Mouse (Mus musculus): ENCODE measurements around the gene Gimap7. TPM values are rescaled to one million over a fixed set of nuclear protein-coding genes. Genes with fewer than 3 reads are reported as not detected.

Gimap7 gene
- total and polyA plus RNA-seq, 2 experiments, result 0.35 to 0.37 TPM

DNA sequence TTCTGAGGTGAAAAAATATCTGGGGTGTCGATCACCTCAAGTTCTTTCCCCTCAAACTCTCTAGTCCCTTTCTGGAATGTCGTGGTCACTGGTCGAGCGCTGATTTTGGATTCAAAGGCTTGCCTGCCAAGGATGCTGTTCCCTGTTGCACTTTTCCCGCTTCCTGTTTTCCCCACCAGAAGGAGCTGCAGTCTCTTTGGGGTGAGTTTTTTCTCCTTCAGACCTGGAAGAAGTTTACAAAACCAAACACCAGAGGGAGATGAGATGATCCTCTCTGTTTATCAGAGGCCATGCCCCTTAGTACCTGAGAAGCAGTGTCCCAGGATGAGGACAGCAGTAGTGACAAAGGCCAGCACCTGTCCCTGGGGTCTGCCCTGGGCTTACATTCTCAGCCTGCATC is 15.8 kb upstream of the Gimap7 start:
- H3K9ac ChIP-seq (ENCODE audit: low read depth, low read length), result no peak overlapping the region
- H3K4me3 ChIP-seq (ENCODE audit: insufficient read depth, low read depth, low read length), result no peak overlapping the region
- TF ChIP-seq CTCF (IDR thresholded peaks at IDR 0.05; ENCODE audit: low read depth, low read length) (0 out of 2 replicates have a peak, but pooled peaks have one; percentile 2), POLR2A (IDR thresholded peaks at IDR 0.05; ENCODE audit: extremely low read depth, insufficient read depth, low read length) (no peak)
- H3K79me2 ChIP-seq (ENCODE audit: control insufficient read depth, insufficient read depth, low read length), result no peaks in the 10 kb centered on the region
- WGBS, result 82% methylated on average over 5 of the region's 5 CpGs
- H3K36me3 ChIP-seq (ENCODE audit: control insufficient read depth, insufficient read depth, low read length), result peaks cover 4% of the 10 kb centered on the region; the same call in 1 of the 2 replicates
- DNase-seq (ENCODE audit: extremely low read depth, low read depth, low spot score), result no peak
- no peaks in the 10 kb centered on the region for H3K27me3 ChIP-seq (ENCODE audit: control insufficient read depth, insufficient read depth, low read length)
- H3K4me1 ChIP-seq (ENCODE audit: control insufficient read depth, insufficient read depth, low read length), result peaks cover 4% of the 10 kb centered on the region; the same call in 1 of the 2 replicates
- peak overlapping the region; percentile 59 for H3K27ac ChIP-seq (replicated peaks; ENCODE audit: insufficient read depth, low read depth, low read length)

DNA sequence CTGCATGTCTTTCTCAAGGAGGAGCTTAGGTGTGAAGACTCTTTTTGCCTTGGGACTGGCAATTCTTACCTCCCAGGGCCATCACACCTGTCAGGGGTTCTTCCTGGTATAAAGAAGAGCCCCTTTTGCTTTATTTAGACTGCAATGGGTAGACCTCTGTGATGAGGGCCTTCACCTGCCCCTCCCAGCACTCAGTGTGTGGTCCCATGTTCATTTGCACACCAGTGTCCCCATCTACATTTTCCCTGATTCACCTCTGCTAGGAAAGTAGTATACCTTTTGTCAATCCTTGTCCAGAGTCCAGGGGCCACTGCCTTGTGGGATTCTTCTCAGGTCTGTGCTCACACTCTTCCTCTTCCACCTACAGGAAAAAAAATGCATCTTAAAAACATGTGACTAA is 14.3 kb upstream of the Gimap7 start:
- Histone ChIP-seq H3K4me1 (ENCODE audit: control insufficient read depth, insufficient read depth, low read length) (peaks cover 4% of the 10 kb centered on the region; the same call in 1 of the 2 replicates), H3K79me2 (ENCODE audit: control insufficient read depth, insufficient read depth, low read length) (no peaks in the 10 kb centered on the region), H3K4me3 (ENCODE audit: insufficient read depth, low read depth, low read length) (no peak overlapping the region), H3K36me3 (ENCODE audit: control insufficient read depth, insufficient read depth, low read length) (peaks cover 4% of the 10 kb centered on the region; the same call in 1 of the 2 replicates), H3K9ac (ENCODE audit: low read depth, low read length) (no peak overlapping the region), H3K27ac (replicated peaks; ENCODE audit: insufficient read depth, low read depth, low read length) (peak overlapping the region; percentile 40; the same call in 1 of the 2 replicates), H3K27me3 (ENCODE audit: control insufficient read depth, insufficient read depth, low read length) (no peaks in the 10 kb centered on the region)
- TF ChIP-seq CTCF (IDR thresholded peaks at IDR 0.05; ENCODE audit: low read depth, low read length), result no peak
- TF ChIP-seq POLR2A (IDR thresholded peaks at IDR 0.05; ENCODE audit: extremely low read depth, insufficient read depth, low read length), result no peak
- no peak for DNase-seq (ENCODE audit: extremely low read depth, low read depth, low spot score)

DNA sequence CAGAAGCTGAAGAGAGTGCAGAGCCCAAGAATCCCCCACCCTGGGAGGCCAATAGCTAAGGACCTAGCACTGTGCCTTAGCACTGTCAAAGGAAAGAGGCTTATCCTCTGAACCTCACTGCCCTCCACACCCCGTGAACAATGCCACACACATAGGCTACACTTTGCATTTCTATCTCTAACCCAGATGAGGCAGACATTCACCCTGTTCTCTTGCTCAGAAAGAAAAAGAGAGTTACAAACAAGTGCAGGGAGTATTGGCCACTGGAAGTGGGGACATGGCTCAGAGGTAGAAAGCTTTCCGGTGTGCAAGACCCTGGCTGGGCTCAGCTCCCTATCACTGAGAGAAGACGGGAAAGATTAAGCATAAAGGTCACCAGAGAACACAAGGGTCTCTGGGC is 12.3 kb upstream of the Gimap7 start:
- no peaks in the 10 kb centered on the region for H3K79me2 ChIP-seq (ENCODE audit: control insufficient read depth, insufficient read depth, low read length)
- H3K27me3 ChIP-seq (ENCODE audit: control insufficient read depth, insufficient read depth, low read length), result no peaks in the 10 kb centered on the region
- 80% methylated on average over 3 of the region's 3 CpGs for WGBS
- peaks cover 4% of the 10 kb centered on the region; the same call in 1 of the 2 replicates for H3K36me3 ChIP-seq (ENCODE audit: control insufficient read depth, insufficient read depth, low read length)
- H3K9ac ChIP-seq (ENCODE audit: low read depth, low read length), result peak overlapping the region; percentile 14
- peaks cover 4% of the 10 kb centered on the region; the same call in 1 of the 2 replicates for H3K4me1 ChIP-seq (ENCODE audit: control insufficient read depth, insufficient read depth, low read length)
- H3K4me3 ChIP-seq (ENCODE audit: insufficient read depth, low read depth, low read length), result peak overlapping the region; percentile 42
- no peak for DNase-seq (ENCODE audit: extremely low read depth, low read depth, low spot score)
- TF ChIP-seq POLR2A (IDR thresholded peaks at IDR 0.05; ENCODE audit: extremely low read depth, insufficient read depth, low read length), result no peak
- no peak for TF ChIP-seq CTCF (IDR thresholded peaks at IDR 0.05; ENCODE audit: low read depth, low read length)
- peak overlapping the region; percentile 75 for H3K27ac ChIP-seq (replicated peaks; ENCODE audit: insufficient read depth, low read depth, low read length)

DNA sequence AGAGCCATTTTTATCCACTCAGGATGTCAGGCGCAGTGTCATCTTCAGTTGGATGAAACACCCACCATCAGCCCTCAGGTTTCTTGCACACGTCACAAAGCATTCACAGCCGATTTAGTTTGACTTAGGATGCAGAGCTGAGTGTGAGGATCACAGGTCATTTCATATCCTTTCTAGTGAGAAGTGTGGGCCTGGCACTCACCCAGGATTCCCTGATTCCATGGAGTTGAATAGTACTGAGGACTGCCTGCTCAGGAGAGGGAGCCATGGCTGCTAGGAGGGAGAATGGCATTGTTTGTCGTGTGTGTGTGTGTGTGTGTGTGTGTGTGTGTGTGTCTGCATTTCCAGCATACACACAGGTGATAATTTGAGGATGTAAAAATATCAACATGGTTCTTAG is 1.9 kb downstream of the Gimap7 start:
- H3K36me3 ChIP-seq (ENCODE audit: control insufficient read depth, insufficient read depth, low read length), result no peaks in the 10 kb centered on the region
- H3K4me3 ChIP-seq (ENCODE audit: insufficient read depth, low read depth, low read length), result no peak overlapping the region
- no peak for DNase-seq (ENCODE audit: extremely low read depth, low read depth, low spot score)
- H3K9ac ChIP-seq (ENCODE audit: low read depth, low read length), result no peak overlapping the region
- no peak for TF ChIP-seq POLR2A (IDR thresholded peaks at IDR 0.05; ENCODE audit: extremely low read depth, insufficient read depth, low read length)
- TF ChIP-seq CTCF (IDR thresholded peaks at IDR 0.05; ENCODE audit: low read depth, low read length), result no peak
- WGBS, result 78% methylated on average over 4 of the region's 4 CpGs
- no peaks in the 10 kb centered on the region for H3K4me1 ChIP-seq (ENCODE audit: control insufficient read depth, insufficient read depth, low read length)
- H3K27me3 ChIP-seq (ENCODE audit: control insufficient read depth, insufficient read depth, low read length), result no peaks in the 10 kb centered on the region
- no peaks in the 10 kb centered on the region for H3K79me2 ChIP-seq (ENCODE audit: control insufficient read depth, insufficient read depth, low read length)
- no peak overlapping the region for H3K27ac ChIP-seq (replicated peaks; ENCODE audit: insufficient read depth, low read depth, low read length)

DNA sequence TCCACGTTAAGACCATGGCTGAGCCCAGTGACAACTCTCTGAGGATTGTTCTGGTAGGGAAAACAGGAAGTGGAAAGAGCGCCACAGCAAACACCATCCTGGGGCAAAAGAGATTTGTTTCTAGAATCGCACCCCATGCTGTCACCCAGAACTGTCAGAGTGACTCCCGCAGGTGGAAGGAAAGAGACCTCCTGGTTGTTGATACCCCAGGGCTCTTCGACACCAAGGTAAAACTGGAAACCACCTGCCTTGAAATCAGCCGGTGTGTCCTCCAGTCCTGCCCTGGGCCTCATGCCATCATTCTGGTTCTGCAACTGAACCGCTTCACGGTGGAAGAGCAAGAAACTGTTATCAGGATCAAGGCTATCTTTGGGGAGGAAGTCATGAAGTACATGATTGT is 5.0 kb downstream of the Gimap7 start:
- H3K27me3 ChIP-seq (ENCODE audit: control insufficient read depth, insufficient read depth, low read length), result no peaks in the 10 kb centered on the region

DNA sequence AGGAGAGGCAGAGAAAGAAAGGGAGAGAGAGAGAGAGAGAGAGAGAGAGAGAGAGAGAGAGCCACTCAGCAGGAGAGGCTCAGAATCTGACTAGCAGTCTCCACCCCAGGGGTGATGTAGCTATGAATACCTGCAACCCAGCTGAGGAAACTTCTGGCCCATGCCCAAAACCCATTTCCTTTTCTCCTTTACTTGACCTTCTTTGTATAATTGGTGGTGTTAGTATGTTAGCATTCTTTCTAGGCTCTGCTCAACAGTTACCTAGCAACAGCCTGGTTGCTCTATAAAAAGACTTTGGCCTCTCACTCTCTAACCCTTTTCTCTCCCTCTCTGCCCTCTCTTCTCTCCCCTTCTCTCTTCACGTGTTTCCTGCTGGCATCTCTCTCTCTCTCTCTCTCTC is 7.1 kb downstream of the Gimap7 start:
- H3K27me3 ChIP-seq (ENCODE audit: control insufficient read depth, insufficient read depth, low read length), result no peaks in the 10 kb centered on the region
- H3K36me3 ChIP-seq (ENCODE audit: control insufficient read depth, insufficient read depth, low read length), result no peaks in the 10 kb centered on the region
- H3K27ac ChIP-seq (replicated peaks; ENCODE audit: insufficient read depth, low read depth, low read length), result no peak overlapping the region
- H3K4me3 ChIP-seq (ENCODE audit: insufficient read depth, low read depth, low read length), result no peak overlapping the region
- WGBS, result 11% methylated on average over 1 of the region's 1 CpGs
- no peak overlapping the region for H3K9ac ChIP-seq (ENCODE audit: low read depth, low read length)
- TF ChIP-seq POLR2A (IDR thresholded peaks at IDR 0.05; ENCODE audit: extremely low read depth, insufficient read depth, low read length) (no peak), CTCF (IDR thresholded peaks at IDR 0.05; ENCODE audit: low read depth, low read length) (no peak)
- no peak for DNase-seq (ENCODE audit: extremely low read depth, low read depth, low spot score)
- H3K4me1 ChIP-seq (ENCODE audit: control insufficient read depth, insufficient read depth, low read length), result no peaks in the 10 kb centered on the region
- H3K79me2 ChIP-seq (ENCODE audit: control insufficient read depth, insufficient read depth, low read length), result no peaks in the 10 kb centered on the region

More for the DNA sequence above, 5.0 kb downstream of the Gimap7 start:
- Histone ChIP-seq H3K9ac (ENCODE audit: low read depth, low read length) (no peak overlapping the region), H3K27ac (replicated peaks; ENCODE audit: insufficient read depth, low read depth, low read length) (no peak overlapping the region), H3K79me2 (ENCODE audit: control insufficient read depth, insufficient read depth, low read length) (no peaks in the 10 kb centered on the region), H3K4me1 (ENCODE audit: control insufficient read depth, insufficient read depth, low read length) (no peaks in the 10 kb centered on the region), H3K36me3 (ENCODE audit: control insufficient read depth, insufficient read depth, low read length) (no peaks in the 10 kb centered on the region), H3K4me3 (ENCODE audit: insufficient read depth, low read depth, low read length) (no peak overlapping the region)
- WGBS, result 85% methylated on average over 8 of the region's 8 CpGs
- TF ChIP-seq CTCF (IDR thresholded peaks at IDR 0.05; ENCODE audit: low read depth, low read length) (no peak), POLR2A (IDR thresholded peaks at IDR 0.05; ENCODE audit: extremely low read depth, insufficient read depth, low read length) (no peak)
- no peak for DNase-seq (ENCODE audit: extremely low read depth, low read depth, low spot score)
